Mouse (Mus musculus) thymus, adult 2 months (tissue): ENCODE measurements around the gene Mpl.

Source experiments
- CTCF ChIP-seq: fragments of 200-500 bp; IDR thresholded peaks from 2 replicates; pipeline ENCODE4 v1.5.1; 2012; ENCODE audit warnings: mild to moderate bottlenecking, control low read depth, low read length, moderate library complexity, borderline replicate concordance; ENCODE audit not compliant: control insufficient read depth, poor library complexity, insufficient read depth; ENCODE audit errors: extremely low read depth
- POLR2A ChIP-seq: fragments of 200-500 bp; IDR thresholded peaks from 2 replicates; pipeline ENCODE4 v1.6.1; 2012; ENCODE audit warnings: mild to moderate bottlenecking, low read length, control low read depth, moderate library complexity; ENCODE audit not compliant: control insufficient read depth, poor library complexity, insufficient read depth; ENCODE audit errors: extremely low read depth

DNA sequence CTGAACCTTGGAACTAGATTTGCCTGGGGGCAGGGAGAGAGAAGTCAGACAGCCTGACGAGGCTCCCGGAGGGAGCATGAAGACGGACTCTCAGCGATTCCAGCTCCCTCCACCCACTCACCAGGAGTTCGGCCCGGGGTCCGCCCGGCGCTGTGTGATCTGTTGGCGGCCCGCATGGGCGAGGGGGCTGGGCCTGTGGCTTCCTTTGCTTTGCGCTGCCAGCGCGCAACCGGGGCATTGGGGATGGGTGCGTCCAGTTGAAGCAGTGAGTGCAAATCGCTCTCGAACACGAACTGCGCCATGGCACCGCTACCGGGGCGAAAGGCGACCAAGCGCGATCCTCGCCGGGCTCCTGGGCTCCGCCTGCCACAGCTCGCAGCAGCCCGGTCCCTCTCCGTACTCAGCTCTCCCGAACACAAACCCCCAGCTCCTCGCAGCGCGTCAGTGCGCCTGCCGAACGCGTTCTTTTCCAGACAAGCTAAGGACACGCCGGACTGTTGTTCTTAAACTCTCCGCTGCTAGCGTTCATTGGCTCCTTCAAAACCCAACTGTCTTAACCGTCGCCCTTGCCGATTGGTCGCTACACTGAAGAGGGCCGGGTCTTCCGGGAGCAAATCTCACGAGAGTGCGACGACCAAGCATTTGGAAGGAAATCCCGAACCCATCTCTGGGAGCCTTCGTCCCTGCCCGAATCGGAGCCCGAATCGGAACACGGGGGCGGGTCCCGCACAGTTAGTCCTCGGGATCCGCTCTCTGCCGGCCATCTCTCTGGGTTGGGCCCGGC lies 20.3 kb downstream of the Mpl start, which contains the start of gene Cdc20:
- TF ChIP-seq POLR2A (peak; percentile 72), CTCF (no peak)
